Mouse (Mus musculus): ENCODE data around the gene A530064D06Rik.

- TF ChIP-seq POLR2A (IDR thresholded peaks at IDR 0.05; ENCODE audit: control insufficient read depth, low read depth, low read length): no peak
- TF ChIP-seq CTCF (IDR thresholded peaks at IDR 0.05; ENCODE audit: control insufficient read depth, insufficient read depth, insufficient replicate concordance, low read depth, low read length): peak; percentile 83; the same call in 1 of the 2 replicates
Measured at GRCm38 (mm10) chr17:48119656-48120055, 47.4 kb downstream of the A530064D06Rik start.
